ENCODE assay signal across 22 mouse cellular contexts in genomic region chr5:64198624-64199023, GRCm38 (mm10).
"Had no signal": no experiment of that assay in that cellular context is flagged by ENCODE, and none has a peak within 500 bp of the region (broad histone marks: within the 10 kb centered on the region; RNA-seq: fewer than 3 reads in every experiment).

No protein-coding gene starts in this region.

- H3K27ac ChIP-seq: kidney, postnatal 0 days; layer of hippocampus, adult 2 months; limb, embryonic 10.5 days; limb, embryonic 13.5 days; liver, embryonic 12.5 days; liver, embryonic 15.5 days; lung, embryonic 15.5 days; midbrain, embryonic 13.5 days; stomach, postnatal 0 days had no signal

- H3K27me3 ChIP-seq: limb, embryonic 13.5 days; liver, embryonic 12.5 days; liver, embryonic 15.5 days; lung, embryonic 15.5 days; midbrain, embryonic 13.5 days had no signal

- H3K4me3 ChIP-seq: layer of hippocampus, adult 2 months; limb, embryonic 10.5 days; limb, embryonic 13.5 days; liver, embryonic 12.5 days; liver, embryonic 15.5 days; lung, embryonic 15.5 days; midbrain, embryonic 13.5 days had no signal

- DNase-seq: kidney, adult 2 months; kidney, postnatal 25 days; layer of hippocampus, adult 9-11 months; liver; lung, adult 18-20 months; lung, postnatal 10 days; lung, postnatal 36 days; right cerebral cortex, adult 18-20 months; right cerebral cortex, postnatal 14 days; thymus, adult 2 months; thymus, postnatal 14 days; thymus, postnatal 4 days had no signal

- ATAC-seq: liver, embryonic 12.5 days; midbrain, embryonic 13.5 days; midbrain, embryonic 16.5 days had no signal

- H3K36me3 ChIP-seq: limb, embryonic 10.5 days; limb, embryonic 13.5 days; liver, embryonic 12.5 days; liver, embryonic 15.5 days; lung, embryonic 15.5 days; midbrain, embryonic 13.5 days had no signal

- H3K4me1 ChIP-seq: limb, embryonic 10.5 days; limb, embryonic 13.5 days; liver, embryonic 15.5 days; midbrain, embryonic 13.5 days had no signal

- H3K9me3 ChIP-seq: limb, embryonic 10.5 days; limb, embryonic 13.5 days; liver, embryonic 12.5 days; liver, embryonic 15.5 days; lung, embryonic 15.5 days; midbrain, embryonic 13.5 days had no signal

- H3K9ac ChIP-seq: limb, embryonic 13.5 days; liver, embryonic 12.5 days; liver, embryonic 15.5 days; lung, embryonic 15.5 days; midbrain, embryonic 13.5 days had no signal

- H3K4me2 ChIP-seq: limb, embryonic 13.5 days; liver, embryonic 12.5 days; liver, embryonic 15.5 days; lung, embryonic 15.5 days; midbrain, embryonic 13.5 days had no signal
